Mouse (Mus musculus) hindbrain, embryonic 11.5 days (tissue): ENCODE measurements around the gene Uqcr11. TPM values are rescaled to one million over a fixed set of nuclear protein-coding genes. Genes with fewer than 3 reads are reported as not detected.

Experiments
- ATAC-seq: fragments of 200-750 bp; cut with Nextera tagmentation; 2 replicates; pipeline ENCODE4 v1.8.0; 2017; ENCODE audit warnings: mild to moderate bottlenecking, moderate TSS enrichment, moderate library complexity; ENCODE audit not compliant: low FRiP score
- DNase-seq: peaks from one replicate; pipeline ENCODE4 v3.0.0-alpha.2; 2015; ENCODE audit warnings: low spot score
- H3K27ac ChIP-seq: fragments of 300-500 bp; sonication (generic); 2 replicates; pipeline ENCODE4 v1.5.1; 2014; ENCODE audit warnings: mild to moderate bottlenecking, low read depth, low read length
- H3K27me3 ChIP-seq: fragments of 300-500 bp; sonication (generic); 2 replicates; pipeline ENCODE4 v1.6.1; 2014; ENCODE audit warnings: mild to moderate bottlenecking, low read length, moderate library complexity, mixed read lengths; ENCODE audit not compliant: control insufficient read depth, insufficient read depth
- H3K36me3 ChIP-seq: fragments of 300-500 bp; sonication (generic); 2 replicates; pipeline ENCODE4 v1.6.1; 2014; ENCODE audit warnings: mild to moderate bottlenecking, low read length, moderate library complexity, mixed read lengths; ENCODE audit not compliant: control insufficient read depth, insufficient read depth
- H3K4me1 ChIP-seq: fragments of 300-500 bp; sonication (generic); replicated peaks from 2 replicates; pipeline ENCODE4 v1.6.1; 2014; ENCODE audit warnings: low read length, mixed read lengths; ENCODE audit not compliant: control insufficient read depth, insufficient read depth
- H3K4me2 ChIP-seq: fragments of 300-500 bp; sonication (generic); replicated peaks from 2 replicates; pipeline ENCODE4 v1.6.1; 2014; ENCODE audit warnings: mild to moderate bottlenecking, low read depth, low read length
- H3K4me3 ChIP-seq: fragments of 300-500 bp; sonication (generic); 2 replicates; pipeline ENCODE4 v1.5.1; 2014; ENCODE audit warnings: low read depth, low read length
- H3K9ac ChIP-seq: fragments of 300-500 bp; sonication (generic); 2 replicates; pipeline ENCODE4 v1.6.1; 2014; ENCODE audit warnings: low read depth, low read length
- H3K9me3 ChIP-seq: fragments of 300-500 bp; sonication (generic); 2 replicates; pipeline ENCODE4 v1.6.1; 2016; ENCODE audit warnings: low read length; ENCODE audit not compliant: control insufficient read depth
- WGBS: fragments of 180-500 bp; shearing (Covaris S2); extraction: QIAGEN DNeasy Blood & Tissue Kit; methylation state at CpG from one replicate; pipeline ENCODE4 v1.1.7; 2014; 5-methylcytosine and 5-hydroxymethylcytosine counted together
- polyA plus RNA-seq: library from polyadenylated mRNA; unstranded; fragments of >200 nt; fragmentation: Nextera tagmentation; extraction: Ambion mirVana; gene quantifications from 2 replicates; pipeline ENCODE4 v1.2.1, GENCODE M21; 2014

Gene Uqcr11
- polyA plus RNA-seq, 1 experiment from 2014 or later = 466 TPM

DNA sequence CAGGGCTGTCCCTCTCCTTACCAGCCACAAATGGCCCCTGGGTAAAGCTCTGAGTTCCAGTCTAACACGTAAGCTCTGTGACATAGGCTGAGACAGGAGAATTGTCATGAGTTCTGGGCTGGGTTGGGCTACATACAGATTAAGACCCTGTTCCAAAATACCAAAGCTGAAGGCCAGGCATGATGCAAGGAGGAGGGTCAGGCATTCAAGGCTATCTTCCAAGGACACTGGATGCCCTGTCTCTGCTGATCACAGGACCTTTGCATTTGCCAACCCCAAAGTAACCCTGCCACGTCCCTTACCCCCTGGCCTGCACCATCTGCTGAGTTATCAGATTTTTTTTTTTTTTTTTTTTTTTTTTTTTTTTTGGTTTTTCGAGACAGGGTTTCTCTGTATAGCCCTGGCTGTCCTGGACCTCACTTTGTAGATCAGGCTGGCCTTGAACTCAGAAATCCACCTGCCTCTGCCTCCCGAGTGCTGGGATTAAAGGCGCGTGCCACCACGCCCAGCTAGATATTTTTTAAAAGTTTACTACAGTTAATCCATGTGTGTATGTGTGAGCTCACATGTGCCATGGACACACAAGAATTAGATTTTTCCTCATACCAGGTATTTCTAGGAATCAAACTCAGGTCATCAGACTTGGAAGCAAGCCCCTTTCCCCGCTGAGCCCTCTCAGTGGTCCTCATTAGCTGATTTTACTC is 37.1 kb upstream of the Uqcr11 start:
- no peak overlapping the region for H3K9ac ChIP-seq
- H3K27me3 ChIP-seq = peaks cover 4% of the 10 kb centered on the region; the same call in 1 of the 2 replicates
- no peak overlapping the region for H3K4me3 ChIP-seq
- peaks cover 4% of the 10 kb centered on the region; the same call in 1 of the 2 replicates for H3K4me1 ChIP-seq
- H3K9me3 ChIP-seq = no peaks in the 10 kb centered on the region
- no peaks in the 10 kb centered on the region for H3K36me3 ChIP-seq
- H3K27ac ChIP-seq = no peak overlapping the region
- WGBS = 85% methylated on average over 7 of the region's 8 CpGs
- no peak for ATAC-seq
- no peak for DNase-seq
- no peak overlapping the region for H3K4me2 ChIP-seq

DNA sequence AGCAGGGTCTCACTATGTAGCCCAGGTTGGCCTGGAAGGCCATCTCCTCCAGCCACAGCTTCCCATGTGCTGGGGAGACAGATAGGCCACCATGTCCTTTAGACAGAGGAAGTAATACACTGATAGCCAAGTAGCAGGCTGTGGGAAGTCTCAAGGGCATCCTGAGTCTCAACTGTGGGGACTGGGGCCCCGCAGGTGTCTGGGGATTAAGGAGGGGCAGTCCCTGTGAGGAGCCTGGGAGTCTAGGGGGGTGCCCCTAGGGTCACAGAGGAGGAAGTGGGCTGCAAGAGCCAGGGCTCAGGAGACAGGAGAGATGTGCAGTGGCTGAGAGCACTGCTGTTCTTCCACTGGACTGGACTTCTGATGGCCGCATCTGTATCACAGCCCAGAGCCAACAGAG is 36.4 kb upstream of the Uqcr11 start:
- no peak overlapping the region for H3K9ac ChIP-seq
- 65% methylated on average over 2 of the region's 2 CpGs for WGBS
- peaks cover 4% of the 10 kb centered on the region; the same call in 1 of the 2 replicates for H3K27me3 ChIP-seq

DNA sequence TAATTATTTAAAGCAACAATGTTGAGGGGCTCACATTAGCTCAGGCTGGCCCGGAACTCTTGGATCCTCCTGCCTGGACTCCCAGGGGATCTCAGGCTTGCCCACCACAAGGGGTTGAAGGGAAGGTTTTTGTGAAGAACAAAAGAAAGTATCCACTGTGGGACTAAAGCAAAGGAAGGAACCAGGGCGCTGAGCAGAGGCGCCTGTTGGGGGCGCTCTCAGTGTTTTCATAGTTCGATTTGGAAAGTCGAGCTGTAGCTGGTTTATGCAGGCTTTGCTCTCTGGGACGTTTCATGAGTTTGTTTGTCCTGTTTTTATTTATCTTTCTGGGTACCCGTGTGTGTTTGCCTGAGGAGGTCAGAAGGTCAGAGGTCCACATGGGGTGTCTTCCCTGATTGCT is 35.0 kb upstream of the Uqcr11 start:
- Histone ChIP-seq H3K27ac (no peak overlapping the region), H3K9ac (no peak overlapping the region), H3K36me3 (no peaks in the 10 kb centered on the region), H3K4me1 (peaks cover 4% of the 10 kb centered on the region; the same call in 1 of the 2 replicates), H3K27me3 (peaks cover 6% of the 10 kb centered on the region; the same call in 1 of the 2 replicates), H3K4me3 (no peak overlapping the region), H3K9me3 (no peaks in the 10 kb centered on the region), H3K4me2 (no peak overlapping the region)
- DNase-seq = no peak
- WGBS = 55% methylated on average over 8 of the region's 8 CpGs
- no peak for ATAC-seq

More for the DNA sequence above, 36.4 kb upstream of the Uqcr11 start:
- Histone ChIP-seq H3K9me3 (no peaks in the 10 kb centered on the region), H3K27ac (no peak overlapping the region), H3K4me1 (peaks cover 4% of the 10 kb centered on the region; the same call in 1 of the 2 replicates), H3K36me3 (no peaks in the 10 kb centered on the region), H3K4me2 (no peak overlapping the region), H3K4me3 (no peak overlapping the region)
- DNase-seq (no peak), ATAC-seq (no peak)

DNA sequence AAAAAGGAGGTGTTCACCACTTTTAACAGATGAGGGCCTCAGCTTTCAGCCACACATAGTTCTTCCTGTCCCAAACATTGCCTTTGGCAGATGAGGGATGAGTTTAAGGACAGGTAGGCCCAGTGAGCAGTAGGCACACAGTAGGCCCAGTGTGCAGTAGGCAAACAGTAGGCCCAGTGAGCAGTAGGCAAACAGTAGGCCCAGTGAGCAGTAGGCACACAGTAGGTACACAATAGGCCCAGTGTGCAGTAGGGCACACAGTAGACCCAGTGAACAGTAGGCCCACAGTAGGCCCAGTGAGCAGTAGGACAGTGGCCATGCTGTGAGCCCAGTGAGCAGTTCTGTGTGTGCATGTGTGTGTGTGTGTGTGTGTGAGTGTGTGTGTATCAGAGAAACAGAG is 33.4 kb upstream of the Uqcr11 start:
- no peak overlapping the region for H3K27ac ChIP-seq
- H3K4me2 ChIP-seq = no peak overlapping the region
- peaks cover 6% of the 10 kb centered on the region; the same call in 1 of the 2 replicates for H3K27me3 ChIP-seq
- no peaks in the 10 kb centered on the region for H3K36me3 ChIP-seq
- ATAC-seq (no peak), DNase-seq (no peak)
- H3K4me3 ChIP-seq = no peak overlapping the region
- no peaks in the 10 kb centered on the region for H3K4me1 ChIP-seq
- no peak overlapping the region for H3K9ac ChIP-seq
- no peaks in the 10 kb centered on the region for H3K9me3 ChIP-seq

DNA sequence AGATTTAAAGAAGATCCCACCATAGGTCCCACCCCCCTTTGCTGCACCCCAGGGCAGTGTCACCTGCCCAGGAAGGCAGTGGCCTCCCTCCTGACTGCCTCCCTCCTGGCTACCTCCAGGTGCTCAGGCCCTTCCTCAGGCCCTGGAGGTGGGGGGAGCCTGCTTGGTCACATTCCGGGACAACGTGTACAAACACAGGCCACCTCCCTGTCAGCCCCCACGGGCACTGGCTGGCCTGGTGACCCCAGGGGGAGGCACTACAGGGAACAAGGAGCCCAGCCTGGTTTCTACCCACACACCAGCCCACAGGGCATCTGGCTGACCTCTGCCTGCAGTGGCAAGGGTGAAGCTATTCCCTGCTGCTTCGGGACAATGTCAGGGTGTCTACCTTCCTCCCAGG is 31.3 kb upstream of the Uqcr11 start:
- 71% methylated on average over 4 of the region's 4 CpGs for WGBS
- DNase-seq (no peak), ATAC-seq (no peak)
- no peaks in the 10 kb centered on the region for H3K4me1 ChIP-seq
- H3K36me3 ChIP-seq = no peaks in the 10 kb centered on the region
- no peak overlapping the region for H3K9ac ChIP-seq
- no peak overlapping the region for H3K27ac ChIP-seq
- no peaks in the 10 kb centered on the region for H3K9me3 ChIP-seq
- H3K4me3 ChIP-seq = no peak overlapping the region
- H3K27me3 ChIP-seq = peaks cover 3% of the 10 kb centered on the region; the same call in 1 of the 2 replicates
- no peak overlapping the region for H3K4me2 ChIP-seq

DNA sequence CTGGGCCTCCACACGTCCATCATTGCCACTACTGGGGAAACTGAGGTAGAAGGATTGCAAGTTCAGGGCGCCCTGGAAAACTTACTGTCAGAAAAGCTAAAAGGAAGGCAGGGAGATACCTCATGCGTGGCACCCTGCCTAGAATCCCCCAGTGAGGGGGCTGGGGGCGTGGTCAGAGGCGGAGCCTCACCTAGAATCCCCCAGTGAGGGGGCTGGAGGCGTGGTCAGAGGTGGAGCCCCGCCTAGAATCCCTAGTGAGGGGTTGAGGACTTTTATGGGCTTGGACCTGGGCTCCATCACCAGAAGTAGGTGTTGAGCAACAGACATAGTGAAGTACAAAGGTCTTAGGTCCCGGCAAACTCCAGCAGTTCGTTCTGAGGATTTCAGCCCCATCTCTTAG is 29.6 kb upstream of the Uqcr11 start:
- no peak overlapping the region for H3K27ac ChIP-seq
- no peak for DNase-seq
- no peak overlapping the region for H3K9ac ChIP-seq
- 0 out of 2 replicates have a peak, but pooled peaks cover 2% of the 10 kb centered on the region for H3K4me1 ChIP-seq
- WGBS = 13% methylated on average over 9 of the region's 9 CpGs
- no peaks in the 10 kb centered on the region for H3K9me3 ChIP-seq
- no peaks in the 10 kb centered on the region for H3K36me3 ChIP-seq
- no peak for ATAC-seq
- H3K4me2 ChIP-seq = no peak overlapping the region
- H3K27me3 ChIP-seq = 0 out of 2 replicates have a peak, but pooled peaks cover 2% of the 10 kb centered on the region
- H3K4me3 ChIP-seq = no peak overlapping the region

DNA sequence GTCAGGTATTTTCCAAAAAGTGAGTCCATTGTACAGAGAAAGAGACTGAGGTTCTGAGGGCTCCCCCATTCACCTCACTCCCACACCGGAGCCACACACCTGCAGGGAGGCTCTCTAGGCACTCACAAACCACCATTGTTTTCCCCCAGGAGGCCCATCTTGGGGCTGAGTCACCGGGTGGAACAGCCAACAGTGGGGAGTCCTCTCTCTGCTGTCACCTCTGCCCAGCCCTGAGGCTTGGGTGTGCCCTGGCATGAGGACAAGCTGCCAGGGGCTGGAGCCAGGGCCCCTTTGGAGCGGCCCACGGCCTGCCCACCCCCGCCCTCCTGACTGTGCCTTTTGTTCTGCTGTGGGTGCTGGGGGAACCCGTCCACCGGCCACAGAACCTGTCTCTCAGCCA is 29.1 kb upstream of the Uqcr11 start:
- H3K9ac ChIP-seq = no peak overlapping the region
- no peak for ATAC-seq
- WGBS = 50% methylated on average over 7 of the region's 7 CpGs

DNA sequence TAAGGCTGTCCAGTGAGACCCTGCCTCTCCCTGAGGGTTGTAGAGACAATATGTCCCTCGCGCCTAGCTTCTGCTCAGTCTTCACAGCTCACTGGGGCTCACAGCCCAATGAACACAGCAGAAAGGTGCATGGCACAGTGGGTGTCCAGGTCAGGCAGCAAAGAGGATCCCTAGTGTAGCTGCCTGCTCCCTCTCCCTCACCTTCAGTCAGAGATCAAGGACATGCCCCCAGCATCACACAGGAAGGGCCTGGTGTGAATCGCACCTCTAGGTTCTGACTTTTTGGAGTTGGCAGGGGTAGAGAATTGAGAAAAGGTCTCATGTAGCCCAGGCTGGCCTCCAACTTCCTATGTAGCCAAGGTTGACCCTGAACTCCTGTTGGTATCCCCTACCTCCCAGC is 28.2 kb upstream of the Uqcr11 start:
- DNase-seq (no peak), ATAC-seq (no peak)
- 0 out of 2 replicates have a peak, but pooled peaks cover 2% of the 10 kb centered on the region for H3K27me3 ChIP-seq
- H3K9ac ChIP-seq = no peak overlapping the region
- no peak overlapping the region for H3K27ac ChIP-seq
- H3K4me3 ChIP-seq = no peak overlapping the region
- H3K36me3 ChIP-seq = peaks cover under 1% of the 10 kb centered on the region
- no peaks in the 10 kb centered on the region for H3K9me3 ChIP-seq
- WGBS = 83% methylated on average over 3 of the region's 3 CpGs
- H3K4me1 ChIP-seq = 0 out of 2 replicates have a peak, but pooled peaks cover 2% of the 10 kb centered on the region
- no peak overlapping the region for H3K4me2 ChIP-seq

More for the DNA sequence above, 29.1 kb upstream of the Uqcr11 start:
- Histone ChIP-seq H3K27me3 (0 out of 2 replicates have a peak, but pooled peaks cover 2% of the 10 kb centered on the region), H3K4me3 (no peak overlapping the region), H3K4me1 (0 out of 2 replicates have a peak, but pooled peaks cover 2% of the 10 kb centered on the region), H3K9me3 (no peaks in the 10 kb centered on the region), H3K4me2 (no peak overlapping the region), H3K27ac (no peak overlapping the region), H3K36me3 (no peaks in the 10 kb centered on the region; the same call in 1 of the 2 replicates)
- no peak for DNase-seq

DNA sequence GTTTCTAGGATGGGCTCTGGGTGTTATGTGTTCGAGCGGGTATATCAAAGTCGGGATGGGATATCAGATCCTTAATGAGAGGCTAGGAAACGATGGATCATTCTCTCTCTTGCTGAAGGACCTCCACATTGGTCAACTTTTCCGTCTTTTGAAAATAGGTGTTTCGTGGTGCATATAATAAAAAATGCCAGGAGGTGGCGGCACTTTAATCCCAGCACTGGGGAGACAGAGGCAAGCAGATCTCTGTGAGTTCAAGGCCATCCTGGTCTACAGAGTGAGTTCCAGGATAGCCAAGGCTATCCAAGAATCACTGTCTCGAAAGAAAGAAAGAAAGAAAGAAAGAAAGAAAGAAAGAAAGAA is 27.6 kb upstream of the Uqcr11 start:
- no peak; the same call in 1 of the 2 replicates for ATAC-seq

More for the DNA sequence above, 27.6 kb upstream of the Uqcr11 start:
- no peak overlapping the region for H3K4me2 ChIP-seq
- no peaks in the 10 kb centered on the region for H3K9me3 ChIP-seq
- WGBS = 10% methylated on average over 8 of the region's 8 CpGs
- 0 out of 2 replicates have a peak, but pooled peaks cover 2% of the 10 kb centered on the region for H3K4me1 ChIP-seq
- peaks cover 2% of the 10 kb centered on the region for H3K36me3 ChIP-seq
- 0 out of 2 replicates have a peak overlapping the region, but pooled peaks have one; percentile 15 for H3K9ac ChIP-seq
- H3K27me3 ChIP-seq = 0 out of 2 replicates have a peak, but pooled peaks cover 2% of the 10 kb centered on the region
- no peak for DNase-seq
- no peak overlapping the region for H3K27ac ChIP-seq
- peak overlapping the region; percentile 98 for H3K4me3 ChIP-seq
